Mouse (Mus musculus) CH12.LX (cell line): ENCODE data around the gene Mfap2. TPM values are rescaled to one million over a fixed set of nuclear protein-coding genes. Genes with fewer than 3 reads are reported as not detected.

Experiments used
- DNase-seq: peaks from one replicate; pipeline ENCODE4 v3.0.0-alpha.2; 2013; ENCODE audit errors: extremely low read depth
- H3K27ac ChIP-seq: 2 replicates; pipeline ENCODE4 v1.5.1; 2012; ENCODE audit warnings: low read depth, mild to moderate bottlenecking, control low read depth, moderate library complexity; ENCODE audit not compliant: insufficient read depth
- H3K27me3 ChIP-seq: replicated peaks from 2 replicates; pipeline ENCODE3; 2012; ENCODE audit warnings: inconsistent platforms
- H3K36me3 ChIP-seq, 2 experiments: replicated peaks in 1 of 2; 2 replicates each; pipeline versions ENCODE3 to v1.6.1; 2012; ENCODE audit warnings: inconsistent platforms in 1 of 2, low read length in 1 of 2, mild to moderate bottlenecking in 1 of 2, mixed read lengths in 1 of 2, moderate library complexity in 1 of 2; ENCODE audit not compliant: control insufficient read depth in 1 of 2, insufficient read depth in 1 of 2
- H3K4me1 ChIP-seq, 2 experiments: 2 replicates each; pipeline ENCODE4 v1.6.1; 2012; ENCODE audit warnings: inconsistent platforms in 1 of 2, moderate library complexity in 1 of 2; ENCODE audit not compliant: insufficient read depth in 2 of 2, control insufficient read depth in 1 of 2
- H3K4me2 ChIP-seq: 2 replicates; pipeline ENCODE4 v1.6.1; 2012; ENCODE audit warnings: low read depth, mild to moderate bottlenecking, control low read depth; ENCODE audit not compliant: poor library complexity, insufficient read depth, severe bottlenecking
- H3K4me3 ChIP-seq, 3 experiments: fragments of 150-350 bp in 1 of 3; sonication (generic) in 1 of 3; replicated peaks in 1 of 3; 2 replicates each; pipeline versions ENCODE3 to v1.5.1; 2011 to 2012; ENCODE audit warnings: low read depth in 2 of 3, low read length in 2 of 3, mild to moderate bottlenecking in 2 of 3, moderate library complexity in 2 of 3, control low read depth in 1 of 3, improper control_type of control experiment in 1 of 3, inconsistent platforms in 1 of 3, mixed read lengths in 1 of 3; ENCODE audit not compliant: poor library complexity in 1 of 3
- H3K79me2 ChIP-seq: replicated peaks from 2 replicates; pipeline ENCODE4 v1.6.1; 2012; ENCODE audit warnings: mild to moderate bottlenecking, moderate library complexity; ENCODE audit not compliant: control insufficient read depth, poor library complexity, insufficient read depth, severe bottlenecking; ENCODE audit errors: extremely low read depth
- H3K9ac ChIP-seq: 2 replicates; pipeline ENCODE4 v1.6.1; 2012; ENCODE audit warnings: low read depth, mild to moderate bottlenecking, control low read depth, moderate library complexity; ENCODE audit not compliant: insufficient read depth
- H3K9me3 ChIP-seq: replicated peaks from 2 replicates; pipeline ENCODE3; 2012; ENCODE audit warnings: low read length, inconsistent platforms, mixed read lengths
- BHLHE40 ChIP-seq: IDR thresholded peaks from 2 replicates; pipeline ENCODE4 v1.6.1; 2011; ENCODE audit warnings: mild to moderate bottlenecking, low read depth, low read length, improper control_type of control experiment
- CHD2 ChIP-seq: IDR thresholded peaks from 2 replicates; pipeline ENCODE4 v1.6.1; 2011; ENCODE audit warnings: low read length, improper control_type of control experiment
- CTCF ChIP-seq, 2 experiments: IDR thresholded peaks in 1 of 2; conservative IDR thresholded peaks in 1 of 2; 2 replicates each; pipeline ENCODE4 v1.5.1; 2011 to 2012; ENCODE audit warnings: low read depth in 2 of 2, low read length in 2 of 2, improper control_type of control experiment in 1 of 2, inconsistent platforms in 1 of 2, mild to moderate bottlenecking in 1 of 2, moderate library complexity in 1 of 2
- E2F4 ChIP-seq: IDR thresholded peaks from 2 replicates; pipeline ENCODE4 v1.6.1; 2011; ENCODE audit warnings: low read depth, low read length, improper control_type of control experiment; ENCODE audit not compliant: insufficient replicate concordance
- EP300 ChIP-seq: IDR thresholded peaks from 2 replicates; pipeline ENCODE4 v1.6.1; 2011; ENCODE audit warnings: low read length, improper control_type of control experiment
- ETS1 ChIP-seq: conservative IDR thresholded peaks from 2 replicates; pipeline ENCODE4 v1.6.1; 2012; ENCODE audit warnings: low read depth, mild to moderate bottlenecking, inconsistent platforms, low read length, improper control_type of control experiment, moderate library complexity
- HCFC1 ChIP-seq: IDR thresholded peaks from 2 replicates; pipeline ENCODE4 v1.6.1; 2012; ENCODE audit warnings: low read depth, mild to moderate bottlenecking, inconsistent platforms, low read length, improper control_type of control experiment
- MAX ChIP-seq: IDR thresholded peaks from 2 replicates; pipeline ENCODE4 v1.6.1; 2011; ENCODE audit warnings: low read length, improper control_type of control experiment
- MAZ ChIP-seq: IDR thresholded peaks from 2 replicates; pipeline ENCODE4 v1.6.1; 2012; ENCODE audit warnings: low read depth, mild to moderate bottlenecking, inconsistent platforms, low read length, improper control_type of control experiment, moderate library complexity
- MEF2A ChIP-seq: IDR thresholded peaks from 2 replicates; pipeline ENCODE4 v1.6.1; 2014; ENCODE audit warnings: low read depth, mild to moderate bottlenecking, inconsistent platforms, low read length, improper control_type of control experiment, borderline replicate concordance
- MYC ChIP-seq: IDR thresholded peaks from 2 replicates; pipeline ENCODE4 v1.6.1; 2011; ENCODE audit warnings: low read depth, mild to moderate bottlenecking, improper control_type of control experiment, low read length
- NELFE ChIP-seq: IDR thresholded peaks from 2 replicates; pipeline ENCODE4 v1.6.1; 2011; ENCODE audit warnings: low read depth, low read length, improper control_type of control experiment
- RAD21 ChIP-seq: IDR thresholded peaks from 2 replicates; pipeline ENCODE4 v1.6.1; 2011; ENCODE audit warnings: low read depth, mild to moderate bottlenecking, low read length, improper control_type of control experiment, moderate library complexity
- RCOR1 ChIP-seq: conservative IDR thresholded peaks from 2 replicates; pipeline ENCODE4 v1.6.1; 2012; ENCODE audit warnings: low read depth, mild to moderate bottlenecking, inconsistent platforms, low read length, improper control_type of control experiment
- SIN3A ChIP-seq: IDR thresholded peaks from 2 replicates; pipeline ENCODE4 v1.6.1; 2012; ENCODE audit warnings: low read length, improper control_type of control experiment, inconsistent platforms
- SMC3 ChIP-seq: IDR thresholded peaks from 2 replicates; pipeline ENCODE4 v1.6.1; 2011; ENCODE audit warnings: low read depth, low read length, improper control_type of control experiment
- ZNF384 ChIP-seq: IDR thresholded peaks from 2 replicates; pipeline ENCODE4 v1.6.1; 2012; ENCODE audit warnings: low read depth, low read length, improper control_type of control experiment, inconsistent platforms
- dilution Hi-C: fragments of 300-500 bp; cut with MboI; formaldehyde crosslinking; loops from 2 replicates; pipeline ENCODE4 v1.14.3; 2020; ENCODE audit warnings: low sequenced_read_pairs; ENCODE audit not compliant: extremely low pct_unique_long_range_greater_than_20kb, extremely low pct_ligation_motif_present
- in situ Hi-C: fragments of 300-500 bp; cut with MboI; formaldehyde crosslinking; loops from 3 replicates; pipeline ENCODE4 v1.14.3; 2019; ENCODE audit warnings: low sequenced_read_pairs, low pct_ligation_motif_present, low pct_unique_long_range_greater_than_20kb, mixed read lengths
- polyA plus RNA-seq: library from polyadenylated mRNA; unstranded; fragments of >175 nt; gene quantifications from 2 replicates; pipeline ENCODE4 v1.2.1, GENCODE M21; 2012; ENCODE audit warnings: low read depth; ENCODE audit not compliant: insufficient read length
- total RNA-seq, 2 experiments: library from RNA; depleted of rRNA; stranded (reverse); fragments of 300-350 nt in 1 of 2; fragments of >200 nt in 1 of 2; gene quantifications; 2 replicates each; pipeline ENCODE4 v1.2.3; 2012 to 2014

Mfap2 gene
- total and polyA plus RNA-seq, 3 experiments, result not detected

GRCm38 (mm10) chr4:141033606-141034549, 23.7 kb downstream of the Mfap2 start:
- in situ Hi-C loops (no loop called here), dilution Hi-C loops (no loop called here)
- peaks cover 6 to 82% of the 10 kb centered on the region in 2 experiments for H3K36me3 ChIP-seq

GRCm38 (mm10) chr4:141041117-141041516, 30.9 kb downstream of the Mfap2 start:
- Histone ChIP-seq H3K27me3 (no peaks in the 10 kb centered on the region), H3K4me2 (no peak overlapping the region), H3K9me3 (no peaks in the 10 kb centered on the region), H3K9ac (no peak overlapping the region), H3K27ac (no peak overlapping the region), H3K79me2 (no peaks in the 10 kb centered on the region), H3K4me3 (no peak overlapping the region), H3K36me3 (peaks cover 3 to 64% of the 10 kb centered on the region in 2 experiments), H3K4me1 (no peaks in the 10 kb centered on the region)
- in situ Hi-C loops (no loop called here), dilution Hi-C loops (no loop called here)
- no peak for DNase-seq
- no peak for TF ChIP-seq MEF2A
- TF ChIP-seq EP300, result no peak
- TF ChIP-seq, all 38 proteins: peak for 0

More at GRCm38 (mm10) chr4:141033606-141034549, 23.7 kb downstream of the Mfap2 start:
- Histone ChIP-seq H3K4me2 (no peak overlapping the region), H3K4me1 (no peaks in the 10 kb centered on the region), H3K4me3 (no peak overlapping the region), H3K27ac (no peak overlapping the region), H3K9ac (no peak overlapping the region), H3K9me3 (no peaks in the 10 kb centered on the region), H3K79me2 (no peaks in the 10 kb centered on the region), H3K27me3 (no peaks in the 10 kb centered on the region)
- TF ChIP-seq E2F4 (no peak), RCOR1 (no peak), CHD2 (no peak), EP300 (no peak), HCFC1 (no peak), SIN3A (no peak)
- no peak for DNase-seq

- peaks cover 3% of the 10 kb centered on the region in 2 experiments; a peak in 2 of 4 replicates for H3K4me1 ChIP-seq
- no peak overlapping the region for H3K9ac ChIP-seq
- no peaks in the 10 kb centered on the region for H3K27me3 ChIP-seq
- H3K36me3 ChIP-seq, result peaks cover 6 to 61% of the 10 kb centered on the region in 2 experiments
- peak; percentile 43; the same call in 1 of the 2 replicates for TF ChIP-seq ZNF384
- TF ChIP-seq MAZ, result no peak
- TF ChIP-seq MAX, result 0 out of 2 replicates have a peak, but pooled peaks have one; percentile 18
- TF ChIP-seq MYC, result 0 out of 2 replicates have a peak, but pooled peaks have one; percentile 47
- TF ChIP-seq SMC3, result peak; percentile 77
- no peak for TF ChIP-seq ETS1
- peak; percentile 53 to 88; a peak in 3 of 4 replicates for TF ChIP-seq CTCF (conservative IDR thresholded peaks at IDR 0.05 in 1 of 2, IDR thresholded peaks at IDR 0.05 in 1 of 2; ENCODE audit: low read depth in 2 of 2, low read length in 2 of 2)
- peak; percentile 45; the same call in 1 of the 2 replicates for TF ChIP-seq NELFE
- TF ChIP-seq BHLHE40, result peak; percentile 37; the same call in 1 of the 2 replicates
- peak; percentile 74 for TF ChIP-seq RAD21
- H3K4me2 ChIP-seq, result no peak overlapping the region
- no peaks in the 10 kb centered on the region for H3K79me2 ChIP-seq
- no peak overlapping the region for H3K4me3 ChIP-seq
- DNase-seq, result peak; percentile 45
- in situ Hi-C loops (no loop called here), dilution Hi-C loops (no loop called here)
- no peak overlapping the region for H3K27ac ChIP-seq
- H3K9me3 ChIP-seq, result no peaks in the 10 kb centered on the region
These were observed 34.6 kb downstream of the Mfap2 start for GRCm38 (mm10) chr4:141044816-141045215.
